Mouse (Mus musculus) thymus, adult 2 months (tissue): ENCODE results near the gene Mid1.
"Not testable (repeated sequence)": the region's sequence is repeated elsewhere in the genome, so short reads cannot be mapped to it uniquely, and the experiment has no call there.

Experiments used
- CTCF ChIP-seq: fragments of 200-500 bp; IDR thresholded peaks from 2 replicates; pipeline ENCODE4 v1.5.1; 2012; ENCODE audit warnings: mild to moderate bottlenecking, control low read depth, low read length, moderate library complexity, borderline replicate concordance; ENCODE audit not compliant: control insufficient read depth, poor library complexity, insufficient read depth; ENCODE audit errors: extremely low read depth
- POLR2A ChIP-seq: fragments of 200-500 bp; IDR thresholded peaks from 2 replicates; pipeline ENCODE4 v1.6.1; 2012; ENCODE audit warnings: mild to moderate bottlenecking, low read length, control low read depth, moderate library complexity; ENCODE audit not compliant: control insufficient read depth, poor library complexity, insufficient read depth; ENCODE audit errors: extremely low read depth

GRCm38 (mm10) chrX:169996926-169997325 is 311.9 kb downstream of the Mid1 start:
- TF ChIP-seq CTCF, POLR2A: not testable (repeated sequence)
